Mouse (Mus musculus): ENCODE data around the gene Rere.

The Rere gene

DNA sequence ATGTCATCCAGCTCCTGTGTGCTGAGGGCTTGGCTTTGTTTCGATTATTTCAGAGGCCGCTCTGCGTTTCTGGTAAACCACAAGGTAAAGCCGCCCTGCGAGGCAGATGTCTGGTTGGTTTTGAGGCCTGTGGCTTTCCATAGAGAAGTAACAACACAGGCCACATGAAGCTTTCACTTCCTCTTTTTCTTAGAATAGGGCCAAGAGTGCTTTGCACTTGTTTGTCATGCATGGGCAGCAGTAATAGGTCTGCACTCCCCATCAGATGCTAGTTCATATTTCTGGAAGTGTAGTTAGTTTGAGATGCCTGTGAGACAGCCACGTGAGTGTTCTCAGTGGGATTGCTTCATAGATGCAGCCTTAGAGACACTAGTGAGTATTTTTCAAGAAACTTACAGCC is 284.7 kb downstream of the Rere start:
- in situ Hi-C loops (cut with MboI, MseI): loop anchor here in 1 of 2 experiments (25.0 kb wide), 1 partner anchor 1929 kb away; the partner anchor contains the start of genes Gm572 and Tardbp

DNA sequence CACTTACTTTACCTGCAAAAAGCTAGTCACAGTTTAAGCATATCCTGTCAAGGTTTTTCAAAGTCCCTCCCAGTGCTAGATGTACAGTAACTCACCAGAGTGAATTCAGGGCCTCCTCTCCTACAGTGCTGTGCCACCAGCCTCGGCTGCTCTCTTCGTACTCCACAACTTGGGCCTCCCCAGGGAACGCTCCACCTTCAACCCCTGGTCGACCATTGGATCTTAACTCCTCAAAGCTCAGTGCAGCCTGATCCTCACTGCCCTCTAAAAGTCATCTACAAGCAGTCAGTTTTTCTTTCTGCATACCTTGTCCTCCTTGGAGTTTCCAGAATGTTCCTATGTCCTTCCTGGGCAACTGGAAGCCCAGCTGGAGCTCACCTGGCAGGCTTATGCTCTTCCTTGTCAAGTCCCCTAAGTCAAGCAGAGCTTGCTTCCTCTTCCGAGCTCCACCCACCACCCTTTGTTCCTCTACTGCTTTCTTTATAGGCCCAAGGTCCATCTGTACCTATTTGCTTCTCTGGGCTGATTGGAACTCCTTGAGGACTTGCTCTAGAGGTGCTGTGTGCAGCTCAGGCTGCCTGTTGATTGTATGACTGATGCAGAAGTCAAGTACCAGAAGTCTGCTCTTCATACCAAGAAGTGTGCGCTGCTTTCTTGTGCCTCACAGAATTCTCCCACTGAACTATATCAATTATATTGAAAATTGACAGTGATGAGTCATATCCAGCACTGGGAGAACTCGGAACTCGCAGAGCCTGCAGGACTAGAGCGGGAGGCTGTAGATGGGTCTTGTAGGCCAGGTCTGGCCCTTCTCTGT is 287.1 kb downstream of the Rere start:
- in situ Hi-C loops (cut with MboI, MseI): loop anchor here in 1 of 2 experiments (25.0 kb wide), 1 partner anchor 1931 kb away; the partner anchor contains the start of genes Gm572 and Tardbp

DNA sequence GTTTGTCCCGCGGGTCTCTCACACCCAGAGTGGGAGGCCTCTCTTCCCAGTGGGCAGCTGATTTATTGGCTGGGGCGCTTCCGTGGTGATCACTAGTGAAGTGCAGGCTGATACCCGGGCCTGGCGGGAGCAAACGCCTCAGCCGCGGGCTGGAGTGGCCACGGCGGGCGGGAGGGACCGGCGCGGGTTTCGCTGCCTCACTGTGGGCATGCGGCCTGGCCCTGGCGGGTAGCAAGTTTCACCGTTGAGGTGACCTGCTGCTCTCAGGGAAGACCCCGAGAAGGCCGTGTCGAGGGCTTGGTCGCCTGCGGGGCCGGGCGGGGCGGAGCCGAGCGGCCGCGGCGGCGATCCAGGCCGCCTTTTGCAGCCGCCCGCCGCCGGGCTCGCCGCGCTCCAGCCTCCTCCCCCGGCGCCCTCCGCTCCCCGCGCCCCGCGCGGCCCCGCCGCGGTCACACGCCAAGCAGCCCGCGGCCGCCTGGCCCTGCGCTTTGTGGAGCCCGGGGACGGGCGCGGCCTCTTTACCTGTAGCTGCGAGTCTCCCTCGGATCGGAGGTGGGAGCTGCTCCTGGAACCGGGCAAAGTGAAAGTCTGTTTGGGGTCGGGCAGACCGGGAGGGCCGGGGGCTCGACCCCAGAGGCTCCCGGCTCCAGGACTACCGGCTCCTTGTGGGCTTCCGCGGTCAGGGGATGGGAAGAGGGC is 287.8 kb downstream of the Rere start:
- in situ Hi-C loops (cut with MboI, MseI): loop anchor here in 1 of 2 experiments (25.0 kb wide), 1 partner anchor 1932 kb away; the partner anchor contains the start of genes Gm572 and Tardbp

DNA sequence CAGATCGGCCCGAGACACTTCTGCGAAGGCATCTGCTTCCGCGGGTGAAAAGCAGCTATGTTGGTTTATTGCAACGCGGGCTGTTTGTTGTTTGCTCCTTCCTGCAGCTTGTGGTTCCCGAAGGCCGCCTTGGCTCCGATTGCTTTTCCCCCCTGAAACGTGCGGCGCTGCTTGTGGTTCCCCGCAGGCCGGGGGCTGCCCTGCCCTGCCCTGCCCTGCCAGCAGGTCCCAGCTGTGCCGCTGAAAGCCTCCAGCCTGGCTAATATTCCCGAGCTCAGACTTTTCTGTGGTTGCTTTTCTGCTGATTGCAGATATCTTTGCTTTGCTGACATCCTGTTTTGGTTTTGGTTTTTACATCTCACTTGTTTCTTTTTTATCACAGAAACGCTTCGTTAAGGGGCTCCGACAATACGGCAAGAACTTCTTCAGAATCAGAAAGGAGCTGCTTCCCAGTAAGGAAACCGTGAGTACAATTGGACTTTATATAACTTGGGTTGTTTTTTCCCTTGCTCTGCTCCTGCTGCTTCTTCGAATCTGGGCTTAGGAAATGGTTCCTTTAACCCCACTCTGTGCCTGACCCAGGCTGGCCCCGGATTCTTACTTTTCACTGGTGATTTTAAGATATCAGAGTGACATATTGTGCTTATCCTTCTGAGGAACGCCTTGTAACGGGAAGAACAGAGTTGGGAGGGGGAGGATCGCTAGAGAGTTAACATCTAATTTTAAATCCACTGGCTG is 288.6 kb downstream of the Rere start:
- in situ Hi-C loops (cut with MboI, MseI): loop anchor here in 1 of 2 experiments (25.0 kb wide), 1 partner anchor 1933 kb away; the partner anchor contains the start of genes Gm572 and Tardbp

DNA sequence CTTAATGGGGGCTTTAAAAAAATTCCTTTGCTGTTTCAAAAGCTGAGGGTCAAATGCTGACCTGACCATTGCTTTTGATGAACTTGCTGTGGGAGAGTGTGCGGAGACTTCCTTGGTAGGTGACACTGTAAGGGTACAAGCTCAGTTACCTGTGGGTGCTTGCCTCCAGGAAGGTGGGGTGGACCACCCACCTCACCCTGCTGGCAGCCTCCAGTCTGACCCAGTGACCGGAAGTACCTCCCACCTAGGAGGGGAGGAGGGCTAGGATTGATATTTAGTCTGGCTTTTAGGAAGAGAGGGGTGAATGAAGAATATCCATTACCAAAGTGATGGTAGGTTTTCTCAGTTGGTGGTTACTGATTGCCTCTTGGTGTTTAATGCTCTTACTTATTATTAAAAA is 289.3 kb downstream of the Rere start:
- in situ Hi-C loops (cut with MboI, MseI): loop anchor here in 1 of 2 experiments (25.0 kb wide), 1 partner anchor 1933 kb away; the partner anchor contains the start of genes Gm572 and Tardbp

DNA sequence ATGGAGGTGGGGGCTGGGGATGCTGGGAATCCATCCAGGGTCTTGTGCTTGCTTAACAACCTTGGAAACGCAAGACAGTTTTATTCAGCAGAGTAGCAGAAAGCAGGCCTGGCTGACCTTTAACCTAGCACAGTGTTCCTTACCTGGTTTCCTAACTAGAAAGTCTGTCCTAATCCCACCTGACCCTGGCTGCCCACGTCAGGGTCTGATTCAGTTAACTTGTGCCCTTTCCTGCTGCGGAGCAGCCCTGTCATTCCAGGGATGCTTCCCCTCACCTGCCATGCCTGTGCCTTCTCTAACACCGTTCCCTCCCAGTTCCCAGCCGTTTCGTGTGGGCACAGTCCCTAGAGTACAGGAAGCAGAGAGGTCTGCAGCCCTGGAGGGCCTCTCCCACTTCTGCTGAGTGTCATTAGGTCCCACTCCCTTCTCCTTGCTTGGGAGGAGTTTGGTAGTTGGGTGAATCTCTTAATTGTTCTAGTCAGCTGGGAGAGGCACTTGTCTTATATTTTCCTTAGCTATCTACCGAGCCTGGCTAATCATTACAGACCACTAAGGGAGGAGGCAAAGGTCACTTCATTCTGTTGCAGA is 290.8 kb downstream of the Rere start:
- in situ Hi-C loops (cut with MboI, MseI): loop anchor here in 1 of 2 experiments (25.0 kb wide), 1 partner anchor 1935 kb away; the partner anchor contains the start of genes Gm572 and Tardbp

DNA sequence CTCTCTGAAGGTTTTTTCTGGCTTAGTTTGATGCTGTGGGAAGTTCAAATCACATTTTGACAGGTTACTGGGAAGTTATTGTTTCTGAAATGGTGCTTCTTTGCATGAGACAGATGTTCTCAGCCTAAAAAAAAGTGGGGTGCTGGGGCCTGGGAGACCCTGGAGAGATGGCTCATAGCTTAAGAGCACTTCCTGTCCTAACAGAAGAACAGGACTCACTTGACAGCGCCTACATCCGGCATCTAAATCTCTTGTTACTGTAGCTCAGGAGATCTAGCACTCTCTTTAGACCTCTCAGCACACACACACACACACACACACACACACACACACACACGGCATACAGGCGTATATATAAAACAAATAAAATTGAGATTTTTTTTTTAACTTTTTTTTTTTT is 291.5 kb downstream of the Rere start:
- in situ Hi-C loops (cut with MboI, MseI): loop anchor here in 1 of 2 experiments (25.0 kb wide), 1 partner anchor 1936 kb away; the partner anchor contains the start of genes Gm572 and Tardbp

DNA sequence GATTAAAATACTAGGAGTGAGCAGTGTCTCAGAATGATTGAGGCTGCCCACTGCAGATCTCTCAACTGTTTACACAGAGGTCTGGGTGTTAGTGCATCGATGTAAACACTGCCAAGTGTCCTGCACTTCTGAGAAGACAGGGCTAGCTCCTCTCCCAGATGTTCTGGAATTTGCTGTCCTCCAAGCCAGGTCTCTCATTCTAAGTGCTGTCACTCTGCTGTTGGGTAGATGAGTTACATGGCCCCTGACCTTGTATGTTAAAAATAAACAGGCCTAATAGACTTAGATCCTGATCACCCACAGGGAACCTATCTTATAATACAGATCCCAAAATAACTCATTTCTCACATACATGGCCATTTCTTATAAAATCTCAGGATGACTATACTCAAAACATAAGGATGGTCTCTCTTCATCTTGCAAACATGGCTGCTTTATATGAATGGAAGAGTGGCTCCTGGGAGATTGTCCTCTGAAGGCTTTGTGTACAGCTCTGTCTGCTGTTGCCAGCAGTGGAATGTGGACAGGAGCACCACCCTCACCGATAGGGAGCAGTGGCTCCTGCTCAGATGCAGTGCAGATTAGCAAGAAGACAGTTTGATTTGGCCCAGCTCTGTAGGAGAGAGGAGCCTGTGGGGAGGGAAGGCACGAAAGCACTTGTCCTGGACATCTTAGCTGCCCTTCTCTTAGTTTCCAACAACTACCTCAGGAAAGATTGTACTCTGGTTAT is 294.1 kb downstream of the Rere start:
- in situ Hi-C loops (cut with MboI, MseI): no loop called here

DNA sequence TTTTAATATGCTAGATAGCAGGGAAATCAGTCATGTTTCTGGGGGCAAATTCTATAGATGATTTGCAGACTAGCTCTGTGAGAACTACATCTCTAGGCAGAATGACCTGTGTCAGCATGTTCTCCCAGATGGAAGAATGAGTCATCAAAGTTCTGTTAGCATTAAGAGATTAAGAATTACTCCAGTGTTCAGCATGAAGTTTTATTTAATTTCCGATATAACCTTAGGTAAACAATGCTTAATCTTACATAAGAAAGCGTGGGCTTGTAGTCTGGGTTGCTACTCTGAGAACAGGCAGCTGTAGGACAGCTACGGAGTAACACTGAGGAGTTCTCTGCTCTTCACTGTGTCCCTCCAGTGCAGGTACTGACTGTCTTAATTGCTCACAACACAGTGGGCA is 294.9 kb downstream of the Rere start:
- in situ Hi-C loops (cut with MboI, MseI): no loop called here

DNA sequence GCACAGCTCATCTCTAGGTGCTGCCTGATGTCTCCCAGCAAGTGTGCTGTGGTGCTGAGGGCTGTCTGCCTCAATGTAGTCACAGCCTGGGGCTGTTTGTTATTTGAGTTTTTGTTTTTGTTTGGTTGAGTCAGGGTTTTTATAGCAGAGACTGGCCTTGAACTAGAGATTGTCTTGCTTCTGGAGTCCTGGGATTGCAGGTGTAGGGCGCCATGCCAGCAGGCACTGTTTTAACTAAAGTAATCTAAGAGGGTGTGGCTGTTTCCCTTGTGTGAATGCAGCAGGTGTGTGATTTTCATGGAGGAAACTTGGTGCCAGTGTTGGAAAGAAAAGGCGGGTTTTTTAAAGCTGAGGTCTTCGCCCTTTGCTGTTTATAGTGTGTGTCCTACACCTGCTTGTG is 296.6 kb downstream of the Rere start:
- in situ Hi-C loops (cut with MboI, MseI): no loop called here

DNA sequence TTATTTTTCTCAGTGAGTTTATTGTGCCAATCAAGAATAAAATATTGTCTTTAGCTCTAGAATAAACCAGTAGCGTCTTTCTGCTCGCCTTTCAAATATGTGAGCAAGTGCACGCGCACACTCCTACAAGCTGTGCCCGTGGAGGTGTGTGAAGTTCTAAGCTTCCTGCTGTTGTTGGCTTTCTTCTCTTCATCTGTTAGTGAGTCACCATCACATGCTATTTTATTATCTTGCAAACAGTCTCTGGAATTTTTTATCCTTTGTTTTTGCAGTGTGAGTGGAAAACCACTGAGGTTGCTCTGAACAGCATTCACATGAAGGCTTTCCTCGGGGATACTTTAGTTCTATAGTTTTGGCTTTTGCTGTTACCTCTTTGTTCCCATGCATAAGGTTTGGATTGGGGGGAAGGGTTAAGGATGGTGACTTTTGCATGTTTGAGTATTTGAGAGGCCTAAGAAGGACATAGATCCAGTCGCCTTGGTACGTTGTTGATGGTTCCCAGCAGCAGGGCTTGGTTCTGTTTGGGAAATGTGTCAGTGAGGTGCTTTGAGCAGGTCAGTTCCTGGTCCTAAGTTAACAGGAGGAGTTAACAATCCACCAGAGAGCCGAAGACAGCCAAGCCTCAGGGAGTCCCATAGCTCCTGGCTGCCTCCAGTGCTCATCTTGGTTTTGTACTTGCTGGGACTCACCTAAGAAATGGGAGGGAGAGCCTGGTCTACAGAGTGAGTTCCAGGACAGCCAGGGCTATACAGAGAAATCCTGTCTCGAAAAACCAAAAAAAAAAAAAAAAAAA is 300.7 kb downstream of the Rere start:
- in situ Hi-C loops (cut with MboI, MseI): no loop called here

DNA sequence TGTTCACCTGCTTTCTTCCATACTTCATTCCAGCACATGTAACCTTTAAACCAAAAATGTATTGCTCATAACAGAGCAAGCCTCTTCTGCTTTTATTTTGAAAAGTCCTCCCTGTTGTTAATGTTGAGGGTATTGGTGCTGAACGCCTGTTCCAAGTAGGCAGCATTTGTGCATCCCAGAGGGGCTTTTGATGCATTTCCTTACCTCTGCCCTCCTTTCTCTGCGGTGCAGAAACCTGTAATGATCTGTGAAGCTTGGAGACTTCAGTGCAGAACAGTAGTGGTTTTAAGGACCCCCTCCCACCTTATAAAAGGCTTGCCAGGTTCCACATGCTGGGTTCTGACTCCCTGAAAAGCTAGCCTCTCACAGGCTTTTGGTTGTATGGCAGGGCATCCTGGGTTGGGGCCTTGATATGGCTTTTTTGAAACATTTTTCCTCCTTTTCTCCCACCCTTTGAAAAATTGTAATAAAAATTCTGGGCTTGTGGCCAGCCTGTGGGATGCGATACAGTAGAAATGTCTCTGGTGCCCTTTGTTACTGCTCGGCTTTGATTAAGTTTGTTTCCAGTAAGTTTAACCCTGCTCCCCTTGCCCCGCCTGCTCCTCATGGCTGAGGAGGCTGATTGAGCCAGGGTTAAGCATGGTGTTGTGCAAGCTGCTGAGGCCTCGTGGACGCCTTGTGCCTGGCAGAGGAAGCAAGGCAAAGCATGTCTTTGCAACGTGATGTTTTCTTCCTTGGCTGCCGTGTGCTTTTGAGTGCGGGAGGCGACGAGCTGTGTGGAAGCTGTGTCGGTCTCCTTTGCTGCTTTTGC is 301.7 kb downstream of the Rere start:
- in situ Hi-C loops (cut with MboI, MseI): no loop called here

DNA sequence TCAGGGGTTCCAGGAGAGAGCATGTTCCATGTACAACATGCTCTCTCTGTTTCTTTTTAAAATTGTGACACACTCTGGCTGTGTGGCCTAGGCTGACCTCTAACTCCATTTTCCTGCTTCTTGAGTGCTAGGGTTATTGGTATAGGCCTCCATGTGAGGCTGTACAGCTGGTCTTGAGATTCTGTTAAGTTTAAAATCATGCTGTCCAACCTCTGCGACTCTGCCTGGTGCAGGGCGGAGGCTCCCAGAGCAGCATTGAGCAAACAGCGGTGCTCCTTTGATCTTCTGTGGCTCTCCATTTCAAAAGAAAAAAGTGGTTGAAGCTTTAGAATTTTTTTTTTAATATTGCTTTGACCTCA is 302.3 kb downstream of the Rere start:
- in situ Hi-C loops (cut with MboI, MseI): no loop called here

DNA sequence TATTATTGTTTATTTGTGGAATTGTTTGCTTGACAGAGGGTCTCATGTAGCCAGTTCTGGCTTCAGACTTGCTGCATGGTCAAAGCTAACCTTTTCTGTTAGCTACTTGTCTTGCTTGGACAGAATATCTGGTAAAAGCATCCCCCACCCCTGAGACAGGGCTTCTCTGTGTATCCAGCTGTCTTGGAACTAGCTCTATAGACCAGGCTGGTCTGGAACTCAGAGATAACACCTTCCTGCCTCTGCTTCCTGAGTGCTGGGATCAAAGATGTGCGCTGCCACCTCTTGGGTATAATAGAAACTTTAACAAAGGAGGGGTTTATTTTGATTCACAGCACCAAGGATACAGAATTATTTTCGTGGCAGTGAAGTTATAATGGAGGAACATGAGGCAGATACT is 304.4 kb downstream of the Rere start:
- in situ Hi-C loops (cut with MboI, MseI): no loop called here

DNA sequence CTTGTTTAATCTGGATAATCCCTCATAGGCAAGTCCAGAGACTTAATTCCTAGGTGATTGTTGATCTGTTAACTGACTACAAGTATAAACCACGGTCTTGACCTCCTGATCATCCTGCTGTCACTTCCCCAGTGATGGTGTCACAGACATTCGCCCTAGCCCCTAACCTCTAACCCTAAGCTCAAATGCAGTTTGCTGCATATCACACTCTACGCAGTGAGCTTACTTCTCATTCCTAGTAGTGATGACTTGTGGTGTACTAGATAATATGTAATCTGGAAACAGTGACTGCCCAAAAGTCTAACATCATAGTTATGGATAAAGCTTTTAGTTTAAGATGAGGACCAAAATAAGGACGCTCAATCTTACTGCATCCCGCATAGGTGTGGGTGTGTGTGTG is 304.8 kb downstream of the Rere start:
- in situ Hi-C loops (cut with MboI, MseI): no loop called here

DNA sequence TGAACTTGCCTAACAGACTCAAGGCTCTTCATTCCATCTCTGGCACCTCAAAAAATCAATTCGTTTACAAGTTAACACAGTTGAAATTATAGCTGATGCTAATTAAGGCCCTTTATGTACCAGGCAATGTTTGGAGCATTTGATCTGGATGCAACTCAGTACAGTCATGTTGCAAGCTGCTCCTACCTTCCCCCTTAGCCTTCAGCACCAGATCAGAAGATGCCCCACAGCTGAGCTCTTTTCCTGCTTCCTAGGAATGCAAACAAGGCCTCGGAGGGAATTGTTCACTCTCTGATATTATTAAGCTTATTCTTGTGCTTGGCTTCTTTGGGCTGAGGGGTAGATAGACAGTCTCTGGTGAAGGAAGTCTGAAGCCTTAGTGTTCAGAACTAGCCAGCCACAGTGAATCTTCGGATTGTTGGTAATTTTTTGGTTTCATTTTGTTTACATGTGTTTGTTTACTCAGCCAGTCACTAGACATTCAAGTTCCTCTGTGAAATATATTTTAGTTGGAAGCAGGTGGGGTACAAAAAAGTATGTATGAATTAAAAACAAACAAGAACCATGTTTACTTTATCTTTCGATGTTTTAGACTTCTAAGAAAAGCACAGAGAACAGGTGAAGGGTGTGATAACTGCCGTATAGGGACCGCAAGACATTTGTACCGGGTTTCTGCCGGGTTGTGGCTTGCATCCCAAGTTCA is 306.3 kb downstream of the Rere start:
- in situ Hi-C loops (cut with MboI, MseI): no loop called here

DNA sequence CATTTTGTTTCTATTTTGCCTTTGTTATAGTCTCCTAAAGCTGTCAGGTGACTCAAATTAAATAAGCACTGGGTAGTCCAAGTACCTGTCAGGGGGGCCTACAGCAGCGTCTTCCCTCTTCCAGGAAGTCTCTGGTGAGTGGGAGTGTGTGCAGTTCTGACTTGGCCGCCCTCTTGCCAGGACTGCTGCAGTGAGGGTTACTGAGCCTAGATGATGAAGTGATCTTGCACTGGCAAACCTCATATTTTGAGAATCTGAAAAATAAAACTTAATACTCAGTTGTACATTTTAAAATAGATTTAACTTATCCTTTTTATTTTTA is 306.8 kb downstream of the Rere start:
- in situ Hi-C loops (cut with MboI, MseI): no loop called here

DNA sequence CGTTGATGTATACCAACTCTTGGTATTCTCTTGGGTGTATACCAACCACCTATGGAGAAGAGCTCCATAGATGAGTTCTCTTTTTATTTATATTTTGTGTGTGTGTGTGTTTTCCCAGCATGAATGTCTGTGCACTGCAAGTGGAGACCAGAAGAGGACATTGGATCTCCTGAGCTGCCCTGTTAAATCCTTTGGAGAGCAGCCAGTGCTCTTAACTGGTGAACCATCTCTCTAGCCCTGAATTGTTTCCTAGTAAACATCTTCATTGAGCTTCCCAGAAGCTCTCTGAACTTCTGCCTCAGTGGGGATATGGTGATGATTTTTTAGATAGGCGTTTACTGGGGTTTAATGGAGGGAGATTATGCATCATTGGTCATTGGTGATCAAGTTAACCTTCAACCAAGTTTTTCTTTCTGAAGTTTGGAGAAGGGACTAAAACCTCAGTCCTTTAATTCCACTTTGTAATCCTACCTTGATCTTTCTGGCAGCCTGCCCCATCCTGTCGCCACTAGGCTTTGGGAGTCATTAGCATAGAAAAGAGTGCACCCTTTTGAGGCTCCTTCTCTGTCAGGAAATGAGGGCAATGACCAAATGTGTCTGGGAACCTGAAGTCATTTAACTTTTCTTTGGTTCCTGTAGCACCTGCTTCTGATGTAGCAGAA is 309.3 kb downstream of the Rere start:
- in situ Hi-C loops (cut with MboI, MseI): no loop called here
